Mouse (Mus musculus): ENCODE data around the gene Gria4. TPM values are rescaled to one million over a fixed set of nuclear protein-coding genes. Genes with fewer than 3 reads are reported as not detected.
"Not testable (repeated sequence)": the region's sequence is repeated elsewhere in the genome, so short reads cannot be mapped to it uniquely, and the experiment has no call there.

Gria4 gene
- total and polyA plus RNA-seq, 2 experiments from 2014 or later, result 37.2 to 121 TPM

GRCm38 (mm10) chr9:4457644-4458043 lies 338.4 kb downstream of the Gria4 start:
- H3K27me3 ChIP-seq (ENCODE audit: insufficient read depth, low read length), result no peaks in the 10 kb centered on the region
- H3K36me3 ChIP-seq (ENCODE audit: insufficient read depth, low read length), result peaks cover 6% of the 10 kb centered on the region; the same call in 1 of the 2 replicates
- DNase-seq (ENCODE audit: low spot score), result peak; percentile 2
- H3K9me3 ChIP-seq (ENCODE audit: low read length), result no peaks in the 10 kb centered on the region
- TF ChIP-seq CTCF (IDR thresholded peaks at IDR 0.05), result no peak
- no peaks in the 10 kb centered on the region for H3K4me1 ChIP-seq (ENCODE audit: insufficient read depth, low read length)
- no peak overlapping the region for H3K4me2 ChIP-seq (ENCODE audit: low read depth, low read length, poor library complexity, severe bottlenecking)
- no peak for ATAC-seq (ENCODE audit: low FRiP score)
- 88% methylated on average over 1 of the region's 1 CpGs for WGBS
- no peak overlapping the region for H3K9ac ChIP-seq (replicated peaks; ENCODE audit: low read length, poor library complexity, severe bottlenecking)
- H3K4me3 ChIP-seq (ENCODE audit: low read depth, low read length), result no peak overlapping the region
- H3K27ac ChIP-seq (ENCODE audit: low read depth, low read length), result no peak overlapping the region

- 0 out of 2 replicates have a peak, but pooled peaks have one; percentile 47 for ATAC-seq (ENCODE audit: low FRiP score)
- H3K4me3 ChIP-seq (ENCODE audit: low read depth, low read length), result no peak overlapping the region
- no peak overlapping the region for H3K9ac ChIP-seq (replicated peaks; ENCODE audit: low read length, poor library complexity, severe bottlenecking)
- H3K27me3 ChIP-seq (ENCODE audit: insufficient read depth, low read length), result no peaks in the 10 kb centered on the region
- H3K4me2 ChIP-seq (ENCODE audit: low read depth, low read length, poor library complexity, severe bottlenecking), result no peak overlapping the region
- peak; percentile 68 for TF ChIP-seq CTCF (IDR thresholded peaks at IDR 0.05)
- peak; percentile 60 for DNase-seq (ENCODE audit: low spot score)
- no peak overlapping the region for H3K27ac ChIP-seq (ENCODE audit: low read depth, low read length)
- no peaks in the 10 kb centered on the region for H3K9me3 ChIP-seq (ENCODE audit: low read length)
- 23% methylated on average over 2 of the region's 2 CpGs for WGBS
- no peaks in the 10 kb centered on the region for H3K4me1 ChIP-seq (ENCODE audit: insufficient read depth, low read length)
- peaks cover 3% of the 10 kb centered on the region; the same call in 1 of the 2 replicates for H3K36me3 ChIP-seq (ENCODE audit: insufficient read depth, low read length)
These were observed 353.1 kb downstream of the Gria4 start for GRCm38 (mm10) chr9:4442908-4443307.

GRCm38 (mm10) chr9:4400801-4401200 lies 395.2 kb downstream of the Gria4 start:
- H3K9me3 ChIP-seq (ENCODE audit: low read length); H3K9ac ChIP-seq (replicated peaks; ENCODE audit: low read length, poor library complexity, severe bottlenecking); H3K4me3 ChIP-seq (ENCODE audit: low read depth, low read length); H3K27me3 ChIP-seq (ENCODE audit: insufficient read depth, low read length); H3K4me2 ChIP-seq (ENCODE audit: low read depth, low read length, poor library complexity, severe bottlenecking); H3K4me1 ChIP-seq (ENCODE audit: insufficient read depth, low read length); DNase-seq (ENCODE audit: low spot score); H3K36me3 ChIP-seq (ENCODE audit: insufficient read depth, low read length); H3K27ac ChIP-seq (ENCODE audit: low read depth, low read length); ATAC-seq (ENCODE audit: low FRiP score): not testable (repeated sequence)
- WGBS, result 93% methylated on average over 11 of the region's 11 CpGs

- DNase-seq (ENCODE audit: low spot score), result no peak
- H3K27ac ChIP-seq (ENCODE audit: low read depth, low read length), result peak overlapping the region; percentile 71
- H3K36me3 ChIP-seq (ENCODE audit: insufficient read depth, low read length), result no peaks in the 10 kb centered on the region
- no peaks in the 10 kb centered on the region for H3K4me1 ChIP-seq (ENCODE audit: insufficient read depth, low read length)
- no peaks in the 10 kb centered on the region for H3K27me3 ChIP-seq (ENCODE audit: insufficient read depth, low read length)
- peak overlapping the region; percentile 51 for H3K4me3 ChIP-seq (ENCODE audit: low read depth, low read length)
- H3K4me2 ChIP-seq (ENCODE audit: low read depth, low read length, poor library complexity, severe bottlenecking), result peak overlapping the region; percentile 72
- 0% methylated on average over 15 of the region's 15 CpGs for WGBS
- peak; percentile 70; the same call in 1 of the 2 replicates for ATAC-seq (ENCODE audit: low FRiP score)
- no peak for TF ChIP-seq CTCF (IDR thresholded peaks at IDR 0.05)
- no peaks in the 10 kb centered on the region for H3K9me3 ChIP-seq (ENCODE audit: low read length)
- peak overlapping the region; percentile 71 for H3K9ac ChIP-seq (replicated peaks; ENCODE audit: low read length, poor library complexity, severe bottlenecking)
These were observed 419.4 kb downstream of the Gria4 start for GRCm38 (mm10) chr9:4376640-4377120.

GRCm38 (mm10) chr9:4375828-4376639 lies 420.0 kb downstream of the Gria4 start, which contains the start of gene Msantd4:
Gene Msantd4 (plus strand): TSS chr9:4376562.
- H3K9ac ChIP-seq (replicated peaks; ENCODE audit: low read length, poor library complexity, severe bottlenecking), result peak within 1 kb of the TSS; percentile 72
- H3K27ac ChIP-seq (ENCODE audit: low read depth, low read length), result peak within 1 kb of the TSS; percentile 93
- peak; percentile 100 for ATAC-seq (ENCODE audit: low FRiP score)
- no peaks in the 10 kb centered on the region for H3K27me3 ChIP-seq (ENCODE audit: insufficient read depth, low read length)
- H3K4me1 ChIP-seq (ENCODE audit: insufficient read depth, low read length), result no peaks in the 10 kb centered on the region
- H3K36me3 ChIP-seq (ENCODE audit: insufficient read depth, low read length), result no peaks in the 10 kb centered on the region
- peak within 1 kb of the TSS; percentile 72 for H3K4me2 ChIP-seq (ENCODE audit: low read depth, low read length, poor library complexity, severe bottlenecking)
- H3K9me3 ChIP-seq (ENCODE audit: low read length), result no peaks in the 10 kb centered on the region
- H3K4me3 ChIP-seq (ENCODE audit: low read depth, low read length), result peak within 1 kb of the TSS; percentile 51
- TF ChIP-seq CTCF (IDR thresholded peaks at IDR 0.05), result peak; percentile 21
- under 1% methylated on average over 31 of the region's 31 CpGs for WGBS
- peak; percentile 100 for DNase-seq (ENCODE audit: low spot score)

Small RNA genes lying within 50 kb of the gene (microRNA-seq; reads per million reads assigned to microRNA genes)
- gene Gm23811 (ENCODE audit: borderline number of aligned reads) (not detected), gene Gm23992 (ENCODE audit: borderline number of aligned reads) (not detected)
